Mouse (Mus musculus) C2C12 (cell line): ENCODE results near the gene Gm5431. TPM values are rescaled to one million over a fixed set of nuclear protein-coding genes. Genes with fewer than 3 reads are reported as not detected.
"Not testable (repeated sequence)": the region's sequence is repeated elsewhere in the genome, so short reads cannot be mapped to it uniquely, and the experiment has no call there.

ENCODE experiments used
- H3K27me3 ChIP-seq: one replicate; pipeline ENCODE4 v1.6.1; 2011; ENCODE audit not compliant: control insufficient read depth, insufficient read depth, insufficient read length
- H3K36me3 ChIP-seq: one replicate; pipeline ENCODE4 v1.6.1; 2011; ENCODE audit not compliant: control insufficient read depth, insufficient read depth
- H3K4me3 ChIP-seq: one replicate; pipeline ENCODE4 v1.5.1; 2011; ENCODE audit warnings: mild to moderate bottlenecking, control low read depth; ENCODE audit not compliant: poor library complexity, insufficient read depth, severe bottlenecking
- H3K79me2 ChIP-seq: one replicate; pipeline ENCODE4 v1.6.1; 2011; ENCODE audit not compliant: control insufficient read depth, insufficient read depth
- H3K79me3 ChIP-seq: one replicate; pipeline ENCODE4 v1.6.1; 2011; ENCODE audit warnings: low read depth, control low read depth
- H3ac ChIP-seq: one replicate; pipeline ENCODE3; 2011; ENCODE audit warnings: low read depth; ENCODE audit not compliant: control insufficient read depth, insufficient read length
- CEBPB ChIP-seq: IDR thresholded peaks from one replicate; pipeline ENCODE4 v1.6.1; 2011; ENCODE audit warnings: low read depth, mild to moderate bottlenecking, control low read depth, moderate library complexity
- CTCF ChIP-seq: IDR thresholded peaks from one replicate; pipeline ENCODE4 v1.5.1; 2011; ENCODE audit not compliant: control insufficient read depth, insufficient read depth, insufficient read length
- FOSL1 ChIP-seq: IDR thresholded peaks from one replicate; pipeline ENCODE4 v1.8.0; 2011; ENCODE audit warnings: mild to moderate bottlenecking, low read length; ENCODE audit not compliant: poor library complexity, insufficient read depth, severe bottlenecking
- MAX ChIP-seq: IDR thresholded peaks from one replicate; pipeline ENCODE4 v1.6.1; 2011; ENCODE audit warnings: mild to moderate bottlenecking, control low read depth
- MYOD1 ChIP-seq: IDR thresholded peaks from one replicate; pipeline ENCODE4 v1.6.1; 2011; ENCODE audit warnings: low read depth; ENCODE audit not compliant: control insufficient read depth, insufficient read length
- MYOG ChIP-seq: IDR thresholded peaks from one replicate; pipeline ENCODE4 v1.6.1; 2011; ENCODE audit not compliant: control insufficient read depth, insufficient read length; ENCODE audit errors: extremely low read depth
- USF1 ChIP-seq: IDR thresholded peaks from one replicate; pipeline ENCODE4 v1.6.1; 2011; ENCODE audit warnings: low read depth, mild to moderate bottlenecking, control low read depth, moderate library complexity
- polyA plus RNA-seq: library from polyadenylated mRNA; unstranded; fragments of >200 nt; fragmentation: generic; extraction: Trizol; gene quantifications from one replicate; pipeline ENCODE4 v1.2.1, GENCODE M21; 2012; ENCODE audit warnings: missing spikeins

Gm5431 gene
- polyA plus RNA-seq, 1 experiment, result not detected

- H3ac ChIP-seq, result no peak overlapping the region
- no peaks in the 10 kb centered on the region for H3K36me3 ChIP-seq
- TF ChIP-seq FOSL1 (no peak), CEBPB (no peak), MAX (no peak), MYOG (no peak), USF1 (no peak), MYOD1 (no peak), CTCF (no peak)
- no peak overlapping the region for H3K4me3 ChIP-seq
- H3K79me2 ChIP-seq, result no peaks in the 10 kb centered on the region
- H3K27me3 ChIP-seq, result no peaks in the 10 kb centered on the region
- H3K79me3 ChIP-seq, result no peaks in the 10 kb centered on the region
Observed at GRCm38 (mm10) chr11:48918380-48918779, 16.4 kb upstream of the Gm5431 start.

DNA sequence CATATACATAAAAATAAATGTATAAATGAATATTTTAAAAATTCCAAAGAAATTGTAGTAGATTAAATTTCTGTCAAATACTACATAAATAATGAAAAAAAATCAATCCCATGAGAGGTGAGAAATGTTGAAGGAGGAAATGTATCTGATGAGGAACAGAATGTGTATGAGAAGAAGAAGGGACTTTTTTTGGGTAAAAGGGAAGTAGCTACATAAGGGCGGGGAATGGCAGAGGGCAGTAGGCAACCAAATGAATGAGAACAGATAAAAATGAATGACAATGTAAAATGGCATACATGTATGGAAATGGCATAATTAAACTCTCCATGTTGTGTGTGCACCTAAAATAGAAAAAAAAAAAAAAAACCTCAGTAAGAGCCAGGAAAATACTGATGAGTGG lies 11.6 kb upstream of the Gm5431 start:
- no peak overlapping the region for H3K4me3 ChIP-seq
- H3K36me3 ChIP-seq, result no peaks in the 10 kb centered on the region
- H3ac ChIP-seq, result no peak overlapping the region
- TF ChIP-seq MYOD1 (no peak), MYOG (no peak), CEBPB (no peak), USF1 (no peak), FOSL1 (no peak), CTCF (no peak), MAX (no peak)
- no peaks in the 10 kb centered on the region for H3K79me3 ChIP-seq
- H3K27me3 ChIP-seq, result no peaks in the 10 kb centered on the region
- no peaks in the 10 kb centered on the region for H3K79me2 ChIP-seq

DNA sequence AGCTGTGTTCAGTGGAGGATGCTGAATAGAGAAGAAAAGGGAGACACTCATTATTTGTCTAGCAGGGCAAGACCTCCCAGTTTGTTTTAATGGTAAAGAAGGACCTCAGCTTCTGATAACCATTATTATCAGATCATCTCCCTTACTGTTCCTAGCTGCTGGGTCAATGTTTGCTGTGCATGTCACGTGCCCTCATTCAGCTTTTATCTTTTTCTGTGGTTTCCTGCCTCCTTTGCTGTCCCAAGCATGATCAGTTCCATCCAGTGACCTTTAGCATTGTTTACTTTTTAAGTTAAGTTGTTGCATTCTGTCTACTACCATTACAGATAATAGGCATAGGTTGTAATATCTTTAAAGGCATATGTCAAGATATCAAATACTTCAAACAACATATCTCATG lies 6.4 kb upstream of the Gm5431 start:
- no peaks in the 10 kb centered on the region for H3K36me3 ChIP-seq
- H3K4me3 ChIP-seq, result no peak overlapping the region
- H3K27me3 ChIP-seq, result no peaks in the 10 kb centered on the region
- H3ac ChIP-seq, result no peak overlapping the region
- TF ChIP-seq CTCF (no peak), CEBPB (no peak), MAX (no peak), MYOG (no peak), FOSL1 (no peak), MYOD1 (no peak), USF1 (no peak)
- no peaks in the 10 kb centered on the region for H3K79me2 ChIP-seq
- H3K79me3 ChIP-seq, result no peaks in the 10 kb centered on the region

- H3ac ChIP-seq, H3K36me3 ChIP-seq, H3K79me2 ChIP-seq, H3K4me3 ChIP-seq, H3K27me3 ChIP-seq, H3K79me3 ChIP-seq: not testable (repeated sequence)
Observed at GRCm38 (mm10) chr11:48901567-48901930, 465 bp downstream of the Gm5431 start.

- not testable (repeated sequence) for H3K36me3 ChIP-seq, H3ac ChIP-seq, H3K79me2 ChIP-seq, H3K4me3 ChIP-seq, H3K27me3 ChIP-seq, H3K79me3 ChIP-seq
Observed at GRCm38 (mm10) chr11:48900654-48901566, 1.1 kb downstream of the Gm5431 start.

GRCm38 (mm10) chr11:48898812-48899431 lies 3.1 kb downstream of the Gm5431 start:
- Histone ChIP-seq H3K27me3 (no peaks in the 10 kb centered on the region), H3K79me2 (no peaks in the 10 kb centered on the region), H3K36me3 (no peaks in the 10 kb centered on the region), H3ac (no peak overlapping the region), H3K4me3 (no peak overlapping the region), H3K79me3 (no peaks in the 10 kb centered on the region)
- TF ChIP-seq CEBPB (peak; percentile 27), MYOG (no peak), MYOD1 (no peak)
